Mouse (Mus musculus) forebrain, postnatal 0 days (tissue): ENCODE data around the gene Stub1. TPM values are rescaled to one million over a fixed set of nuclear protein-coding genes. Genes with fewer than 3 reads are reported as not detected.

Experiments used
- ATAC-seq: fragments of 200-750 bp; cut with Nextera tagmentation; 2 replicates; pipeline ENCODE4 v1.8.0; 2017; ENCODE audit warnings: mild to moderate bottlenecking, moderate library complexity
- DNase-seq: peaks from one replicate; pipeline ENCODE4 v3.0.0-alpha.2; 2015
- H3K27ac ChIP-seq: fragments of 300-500 bp; sonication (generic); 2 replicates; pipeline ENCODE4 v1.5.1; 2014; ENCODE audit warnings: low read depth, mild to moderate bottlenecking, antibody characterized with exemption, low read length, moderate library complexity, mixed read lengths
- H3K27me3 ChIP-seq: fragments of 300-500 bp; sonication (generic); 2 replicates; pipeline ENCODE4 v1.6.1; 2014; ENCODE audit warnings: mild to moderate bottlenecking, low read length, mixed read lengths; ENCODE audit not compliant: insufficient read depth
- H3K36me3 ChIP-seq: fragments of 300-500 bp; sonication (generic); 2 replicates; pipeline ENCODE4 v1.6.1; 2014; ENCODE audit warnings: mild to moderate bottlenecking, moderate library complexity; ENCODE audit not compliant: insufficient read depth
- H3K4me1 ChIP-seq: fragments of 300-500 bp; sonication (generic); 2 replicates; pipeline ENCODE4 v1.6.1; 2014; ENCODE audit warnings: antibody characterized with exemption; ENCODE audit not compliant: insufficient read depth
- H3K4me2 ChIP-seq: fragments of 300-500 bp; sonication (generic); 2 replicates; pipeline ENCODE4 v1.6.1; 2014; ENCODE audit warnings: low read depth, mild to moderate bottlenecking, moderate library complexity
- H3K4me3 ChIP-seq: fragments of 300-500 bp; sonication (generic); 2 replicates; pipeline ENCODE4 v1.5.1; 2014; ENCODE audit warnings: low read depth, low read length, mixed read lengths
- H3K9ac ChIP-seq: fragments of 300-500 bp; sonication (generic); 2 replicates; pipeline ENCODE4 v1.6.1; 2014; ENCODE audit warnings: mild to moderate bottlenecking
- H3K9me3 ChIP-seq: fragments of 300-500 bp; sonication (generic); 2 replicates; pipeline ENCODE4 v1.6.1; 2016; ENCODE audit warnings: low read length
- CTCF ChIP-seq: sonication (generic); IDR thresholded peaks from 2 replicates; pipeline ENCODE4 v1.5.1; 2016; ENCODE audit warnings: antibody characterized with exemption, control low read depth, low read depth
- WGBS: fragments of 180-500 bp; shearing (Covaris S2); extraction: QIAGEN DNeasy Blood & Tissue Kit; methylation state at CpG from one replicate; pipeline ENCODE4 v1.1.7; 2014; 5-methylcytosine and 5-hydroxymethylcytosine counted together
- polyA plus RNA-seq: library from polyadenylated mRNA; unstranded; fragments of >200 nt; fragmentation: Nextera tagmentation; extraction: Ambion mirVana; gene quantifications from 2 replicates; pipeline ENCODE4 v1.2.1, GENCODE M21; 2015
- total RNA-seq: library from RNA; depleted of rRNA; stranded (reverse); fragments of >200 nt; gene quantifications from 2 replicates; pipeline ENCODE4 v1.2.3, GENCODE M21; 2014

The Stub1 gene
- total and polyA plus RNA-seq, 2 experiments from 2014 or later: 238 to 324 TPM

DNA sequence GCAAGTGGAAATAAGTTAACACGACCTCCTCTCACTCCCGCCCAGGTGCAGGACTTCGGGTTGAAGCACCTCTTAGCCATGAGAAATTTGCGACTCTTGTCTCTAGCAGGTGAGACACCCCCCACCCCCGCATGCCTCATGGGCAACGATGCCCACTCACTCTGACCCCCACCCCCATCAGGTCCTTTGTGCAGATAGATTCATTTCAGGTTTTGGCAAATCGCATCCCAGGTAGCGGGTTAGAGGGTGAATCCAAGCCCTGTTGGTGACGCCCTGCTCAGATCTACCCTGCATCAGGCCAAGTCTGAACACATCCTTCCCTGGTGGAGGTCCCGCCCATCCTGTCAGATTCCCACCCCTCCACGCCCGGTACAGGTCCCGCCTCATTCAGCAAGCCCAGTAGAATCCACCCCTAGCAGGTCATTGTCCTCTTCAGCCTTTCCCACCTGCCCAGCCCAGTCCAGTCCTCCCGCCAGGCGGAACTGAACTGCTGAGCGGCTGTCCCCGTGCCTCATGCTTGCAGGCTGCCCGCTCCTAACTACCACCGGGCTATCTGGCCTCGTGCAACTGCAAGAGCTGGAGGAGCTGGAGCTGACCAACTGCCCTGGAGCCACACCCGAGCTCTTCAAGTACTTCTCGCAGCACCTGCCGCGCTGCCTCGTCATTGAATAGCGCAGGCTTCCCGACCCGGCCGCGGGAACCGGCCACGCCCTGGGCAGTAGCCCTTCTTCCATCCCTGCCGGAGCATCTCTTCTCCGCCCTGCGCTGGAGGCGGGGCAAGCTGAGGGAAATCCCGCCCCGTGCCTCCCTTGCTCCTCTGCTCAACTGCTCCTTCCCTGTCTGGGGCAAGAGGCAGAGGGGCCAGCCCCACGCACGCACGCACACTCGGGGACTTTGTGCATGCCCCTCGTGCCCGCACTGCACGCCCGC is 14.1 kb downstream of the Stub1 start:
- DNase-seq: no peak
- H3K9ac ChIP-seq: no peak overlapping the region
- H3K27ac ChIP-seq: no peak overlapping the region
- no peak for ATAC-seq
- no peaks in the 10 kb centered on the region for H3K9me3 ChIP-seq
- no peaks in the 10 kb centered on the region for H3K27me3 ChIP-seq
- no peak overlapping the region for H3K4me3 ChIP-seq
- peaks cover 38% of the 10 kb centered on the region for H3K36me3 ChIP-seq
- TF ChIP-seq CTCF: no peak
- H3K4me1 ChIP-seq: peaks cover 3% of the 10 kb centered on the region; the same call in 1 of the 2 replicates
- 13% methylated on average over 45 of the region's 46 CpGs for WGBS
- H3K4me2 ChIP-seq: no peak overlapping the region

DNA sequence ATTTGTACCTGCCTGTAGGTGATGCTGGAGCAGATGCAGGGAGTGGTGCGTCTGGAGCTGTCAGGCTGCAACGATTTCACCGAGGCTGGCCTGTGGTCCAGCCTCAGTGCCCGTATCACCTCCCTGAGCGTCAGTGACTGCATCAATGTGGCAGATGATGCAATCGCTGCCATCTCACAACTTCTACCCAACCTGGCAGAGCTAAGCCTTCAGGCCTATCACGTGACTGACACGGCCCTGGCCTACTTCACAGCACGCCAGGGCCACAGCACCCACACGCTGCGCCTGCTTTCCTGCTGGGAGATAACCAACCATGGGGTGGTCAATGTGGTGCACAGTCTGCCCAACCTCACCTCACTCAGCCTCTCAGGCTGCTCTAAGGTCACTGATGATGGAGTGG is 15.5 kb downstream of the Stub1 start:
- Histone ChIP-seq H3K36me3 (peaks cover 38% of the 10 kb centered on the region), H3K4me3 (no peak overlapping the region), H3K9me3 (no peaks in the 10 kb centered on the region), H3K27ac (no peak overlapping the region), H3K4me1 (peaks cover 10% of the 10 kb centered on the region; the same call in 1 of the 2 replicates), H3K9ac (no peak overlapping the region), H3K4me2 (no peak overlapping the region), H3K27me3 (no peaks in the 10 kb centered on the region)
- ATAC-seq: no peak
- no peak for TF ChIP-seq CTCF
- no peak for DNase-seq
- 88% methylated on average over 11 of the region's 11 CpGs for WGBS

DNA sequence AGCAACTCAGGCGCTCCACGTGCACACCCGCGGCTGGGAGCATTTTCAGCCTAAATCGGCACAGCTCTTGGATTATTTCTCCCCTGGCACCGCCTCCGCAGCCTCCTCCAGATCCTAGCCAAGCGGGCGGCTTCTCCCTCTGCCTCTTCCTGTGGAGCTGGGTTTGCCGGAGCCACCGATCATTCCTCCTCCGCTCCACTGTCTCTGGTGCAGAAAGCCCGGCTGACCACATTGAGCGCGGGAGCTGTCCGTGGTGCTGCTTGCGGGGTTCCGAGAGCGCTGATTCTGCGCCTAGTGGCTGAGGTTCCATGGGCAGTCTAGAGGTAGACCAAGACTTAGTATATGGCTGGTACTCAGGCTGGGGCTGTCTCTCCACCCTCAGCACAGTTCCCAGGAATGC is 19.7 kb downstream of the Stub1 start:
- 3% methylated on average over 20 of the region's 20 CpGs for WGBS
- Histone ChIP-seq H3K4me3 (no peak overlapping the region), H3K9ac (peak overlapping the region; percentile 41), H3K27ac (peak overlapping the region; percentile 57), H3K9me3 (no peaks in the 10 kb centered on the region), H3K4me1 (peaks cover 24% of the 10 kb centered on the region), H3K36me3 (peaks cover 22% of the 10 kb centered on the region), H3K4me2 (peak overlapping the region; percentile 38), H3K27me3 (no peaks in the 10 kb centered on the region)
- peak; percentile 38 for ATAC-seq
- TF ChIP-seq CTCF: peak; percentile 67
- peak; percentile 65 for DNase-seq

DNA sequence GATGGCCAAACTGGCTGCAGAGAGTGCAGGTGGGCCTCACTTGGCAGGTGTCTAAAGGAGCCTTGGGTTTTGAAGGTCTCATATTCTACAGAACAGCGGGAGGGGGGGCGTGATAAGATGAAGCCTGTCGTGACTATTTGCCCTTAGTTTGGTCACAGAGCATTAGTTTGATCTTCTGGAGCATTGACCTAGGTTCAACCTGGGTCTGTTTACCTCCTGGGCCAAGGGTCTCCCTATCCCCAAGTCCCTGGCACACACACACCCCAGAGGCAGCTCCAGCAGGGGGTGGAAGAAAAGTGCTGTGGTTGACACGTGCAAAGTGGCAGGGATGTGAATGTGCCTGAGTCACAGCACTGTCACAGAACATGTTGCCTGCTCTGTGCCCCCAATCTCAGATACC is 22.3 kb downstream of the Stub1 start:
- no peak for TF ChIP-seq CTCF
- no peak for ATAC-seq
- DNase-seq: no peak
- peaks cover 29% of the 10 kb centered on the region for H3K4me1 ChIP-seq
- no peaks in the 10 kb centered on the region for H3K36me3 ChIP-seq
- H3K4me3 ChIP-seq: no peak overlapping the region; the same call in 1 of the 2 replicates
- no peak overlapping the region for H3K27ac ChIP-seq
- H3K9ac ChIP-seq: no peak overlapping the region
- H3K4me2 ChIP-seq: peak overlapping the region; percentile 65; the same call in 1 of the 2 replicates
- whole genome bisulfite sequencing: 72% methylated on average over 4 of the region's 4 CpGs
- H3K9me3 ChIP-seq: no peaks in the 10 kb centered on the region
- H3K27me3 ChIP-seq: no peaks in the 10 kb centered on the region

DNA sequence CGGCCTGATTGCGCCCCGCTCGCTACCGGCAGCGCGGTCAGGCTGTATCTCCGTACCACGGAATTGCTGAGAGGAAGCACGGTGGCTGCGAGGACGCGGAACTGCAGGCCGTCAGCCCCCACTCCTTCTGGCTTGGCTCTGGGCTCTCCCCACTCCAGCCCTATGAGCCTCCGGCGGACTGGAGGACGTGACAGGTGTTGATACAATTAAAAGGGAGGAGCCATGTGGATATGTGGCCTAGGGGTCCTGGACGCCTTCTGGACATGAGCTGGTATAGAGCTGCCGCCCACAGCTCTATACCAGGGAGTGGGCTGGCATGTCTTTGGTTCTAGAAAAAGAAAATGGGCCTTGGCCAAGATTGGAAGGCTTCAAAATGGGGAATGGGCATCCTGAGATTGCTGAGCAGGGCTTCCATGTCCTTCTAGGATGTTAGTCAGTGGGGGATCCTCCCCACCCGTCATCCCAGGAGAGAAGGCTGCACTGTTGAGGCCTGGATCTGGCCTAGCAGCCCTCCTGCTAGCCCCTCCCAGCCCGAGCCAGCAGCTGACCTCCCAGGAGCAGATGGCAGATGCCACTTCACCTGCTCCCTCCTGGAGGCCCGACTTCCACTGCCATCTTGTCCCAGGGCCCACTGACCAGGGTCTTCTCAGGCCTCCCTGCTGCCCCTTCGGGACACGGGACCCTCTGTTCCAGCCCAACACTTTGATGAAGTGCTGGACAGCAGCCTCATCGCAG is 23.4 kb downstream of the Stub1 start:
- Histone ChIP-seq H3K27ac (peak overlapping the region; percentile 96), H3K36me3 (no peaks in the 10 kb centered on the region), H3K4me3 (peak overlapping the region; percentile 95), H3K9ac (peak overlapping the region; percentile 97), H3K4me2 (peak overlapping the region; percentile 65), H3K27me3 (no peaks in the 10 kb centered on the region), H3K9me3 (no peaks in the 10 kb centered on the region), H3K4me1 (peaks cover 29% of the 10 kb centered on the region)
- ATAC-seq (peak; percentile 12; the same call in 1 of the 2 replicates), DNase-seq (no peak)
- 11% methylated on average over 25 of the region's 25 CpGs for WGBS
- TF ChIP-seq CTCF: peak; percentile 40

DNA sequence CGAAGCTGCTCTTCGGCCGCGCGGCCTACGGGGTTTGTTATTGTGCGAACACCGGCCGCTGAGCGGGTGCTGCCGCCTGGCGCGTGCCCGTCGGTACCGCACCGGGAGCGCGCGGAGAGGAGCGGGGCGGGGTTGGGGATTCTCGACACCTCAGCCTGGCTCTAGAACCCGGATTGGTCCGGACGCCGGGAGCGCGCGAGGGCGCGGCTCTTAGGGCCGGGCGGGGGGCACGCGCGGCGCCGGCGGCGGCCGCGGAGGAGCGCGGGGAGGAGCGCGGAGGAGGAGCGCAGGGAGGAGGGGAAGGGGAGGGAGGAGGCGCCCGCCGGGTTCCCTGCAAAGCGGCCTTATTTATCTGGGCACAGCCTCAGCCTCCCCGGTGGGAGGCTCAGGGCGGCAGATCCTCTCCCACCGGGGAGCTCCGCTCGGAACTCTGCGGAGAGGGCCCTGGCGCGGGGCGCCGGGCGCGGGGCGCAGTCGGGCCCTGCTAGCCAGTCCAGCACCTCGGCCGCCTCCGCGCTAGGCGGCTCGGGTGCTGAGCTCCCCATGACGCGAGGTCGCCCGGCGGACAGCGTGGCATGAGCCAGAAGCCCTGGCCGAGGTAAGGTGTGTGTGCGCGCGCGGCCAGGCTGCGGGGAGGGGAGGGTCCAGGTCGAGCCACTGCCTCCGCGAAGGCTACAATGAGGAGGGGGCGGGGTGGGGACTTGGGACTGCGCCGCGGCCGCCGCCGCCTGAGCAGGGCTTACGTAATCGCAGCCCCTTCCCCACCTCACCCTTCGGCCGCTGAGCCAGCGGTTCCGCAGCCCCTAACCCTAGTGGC is 24.2 kb downstream of the Stub1 start, which contains the start of gene Fbxl16:
TSS of gene Fbxl16 (plus strand) at position 297 of the 817 bp plus-strand sequence.
- peak within 1 kb of the TSS; percentile 96 for H3K27ac ChIP-seq
- peak within 1 kb of the TSS; percentile 65 for H3K4me2 ChIP-seq
- peaks cover 29% of the 10 kb centered on the region for H3K4me1 ChIP-seq
- 1% methylated on average over 91 of the region's 100 CpGs for WGBS
- peak within 1 kb of the TSS; percentile 97 for H3K9ac ChIP-seq
- peak; percentile 97 for DNase-seq
- no peaks in the 10 kb centered on the region for H3K36me3 ChIP-seq
- H3K27me3 ChIP-seq: no peaks in the 10 kb centered on the region
- ATAC-seq: peak; percentile 92
- peak within 1 kb of the TSS; percentile 95 for H3K4me3 ChIP-seq
- peak; percentile 58 for TF ChIP-seq CTCF
- H3K9me3 ChIP-seq: no peaks in the 10 kb centered on the region
